ENCODE assay signal across 21 mouse cellular contexts in the genomic region with DNA sequence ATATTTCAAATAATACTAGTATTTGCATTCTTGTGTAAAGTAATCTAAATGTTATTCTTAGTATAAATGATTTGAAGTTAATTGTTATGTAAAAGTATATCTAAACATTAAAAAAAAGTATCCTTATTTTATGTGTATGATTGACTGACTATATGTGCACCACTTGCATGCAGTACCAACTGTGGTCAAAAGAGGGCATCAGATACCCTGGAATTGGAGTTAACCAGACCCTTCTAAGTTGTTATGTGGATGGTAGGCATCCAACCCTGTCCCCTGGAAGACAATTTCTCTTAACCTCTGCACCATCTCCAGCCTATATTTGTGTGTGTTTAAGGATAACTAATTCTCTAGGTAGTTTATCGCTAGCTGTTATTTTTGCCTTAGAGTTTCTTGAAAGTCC.
DNase-seq lines count a peak whose midpoint lies in the region; ATAC-seq and TF ChIP-seq lines count a peak whose summit lies in the region.
"Had no signal": no experiment of that assay in that cellular context is flagged by ENCODE, and none has a peak within 500 bp of the region (broad histone marks: within the 10 kb centered on the region; RNA-seq: fewer than 3 reads in every experiment).

No protein-coding gene starts in this region.

- no peaks in the 10 kb centered on the region for H3K36me3 ChIP-seq in hindbrain, embryonic 11.5 days (ENCODE audit: control insufficient read depth, insufficient read depth, low read length)
- peaks cover 4% of the 10 kb centered on the region; the same call in 1 of the 2 replicates for H3K36me3 ChIP-seq in hindbrain, embryonic 12.5 days
- no peaks in the 10 kb centered on the region for H3K36me3 ChIP-seq in midbrain, postnatal 0 days (ENCODE audit: insufficient read depth, low read length)
- H3K36me3 ChIP-seq in midbrain, embryonic 13.5 days = no peaks in the 10 kb centered on the region
- no peaks in the 10 kb centered on the region for H3K36me3 ChIP-seq in G1E (replicated peaks)
- H3K36me3 ChIP-seq: limb, embryonic 15.5 days had no signal

- peak; percentile 59 for TF ChIP-seq CTCF in midbrain, postnatal 0 days (IDR thresholded peaks at IDR 0.05)
- TF ChIP-seq CTCF in G1E (IDR thresholded peaks at IDR 0.05; ENCODE audit: low read depth, low read length) = peak; percentile 3; the same call in 1 of the 2 replicates

- peak; percentile 10 for DNase-seq in hindbrain, embryonic 11.5 days (ENCODE audit: low spot score)
- no peak for DNase-seq in midbrain, postnatal 0 days (ENCODE audit: low spot score)
- DNase-seq in G1E (ENCODE audit: low spot score) = no peak
- DNase-seq in adrenal gland, adult 2 months = no peak
- no peak for DNase-seq in right cerebral cortex, postnatal 36 days (ENCODE audit: low spot score in 2 of 2)
- DNase-seq: cerebellum, postnatal 10 days; kidney, adult 11 months; kidney, postnatal 25 days; lung, adult 18-20 months; lung, postnatal 36 days; thymus, adult 2 months had no signal

- H3K9me3 ChIP-seq in hindbrain, embryonic 11.5 days (ENCODE audit: control insufficient read depth, low read length) = no peaks in the 10 kb centered on the region
- peaks cover 5% of the 10 kb centered on the region; the same call in 1 of the 2 replicates for H3K9me3 ChIP-seq in hindbrain, embryonic 12.5 days (replicated peaks)
- H3K9me3 ChIP-seq in midbrain, postnatal 0 days (ENCODE audit: low read length) = no peaks in the 10 kb centered on the region
- H3K9me3 ChIP-seq in midbrain, embryonic 13.5 days = no peaks in the 10 kb centered on the region
- peaks cover 47% of the 10 kb centered on the region for H3K9me3 ChIP-seq in G1E (replicated peaks)
- H3K9me3 ChIP-seq: limb, embryonic 15.5 days; neural tube, embryonic 15.5 days had no signal

- ATAC-seq in hindbrain, embryonic 11.5 days (ENCODE audit: low FRiP score) = no peak
- no peak for ATAC-seq in hindbrain, embryonic 12.5 days (ENCODE audit: low FRiP score)
- ATAC-seq in midbrain, postnatal 0 days (ENCODE audit: low FRiP score) = no peak
- no peak for ATAC-seq in midbrain, embryonic 13.5 days
- no peak for ATAC-seq in G1E (ENCODE audit: extremely low read depth, insufficient number of reproducible peaks, low FRiP score, poor library complexity, severe bottlenecking)
- ATAC-seq: CD4-positive, CD25-positive, alpha-beta regulatory T cell, adult 4 months; forebrain, embryonic 14.5 days; Patski had no signal

- 100% methylated on average over 1 of the region's 1 CpGs for WGBS in hindbrain, embryonic 11.5 days
- 97% methylated on average over 1 of the region's 1 CpGs for WGBS in hindbrain, embryonic 12.5 days
- 100% methylated on average over 1 of the region's 1 CpGs for WGBS in midbrain, postnatal 0 days
- 100% methylated on average over 1 of the region's 1 CpGs for WGBS in midbrain, embryonic 13.5 days

- no peaks in the 10 kb centered on the region for H3K4me1 ChIP-seq in hindbrain, embryonic 11.5 days (replicated peaks; ENCODE audit: control insufficient read depth, insufficient read depth, low read length)
- H3K4me1 ChIP-seq in hindbrain, embryonic 12.5 days = no peaks in the 10 kb centered on the region
- no peaks in the 10 kb centered on the region for H3K4me1 ChIP-seq in midbrain, postnatal 0 days (ENCODE audit: insufficient read depth, low read length)
- no peaks in the 10 kb centered on the region for H3K4me1 ChIP-seq in midbrain, embryonic 13.5 days (replicated peaks)
- H3K4me1 ChIP-seq in G1E (ENCODE audit: insufficient read depth, low read depth, low read length) = no peaks in the 10 kb centered on the region
- H3K4me1 ChIP-seq: limb, embryonic 15.5 days; neural tube, embryonic 15.5 days had no signal

- H3K4me3 ChIP-seq in hindbrain, embryonic 11.5 days (ENCODE audit: low read depth, low read length) = no peak overlapping the region
- no peak overlapping the region for H3K4me3 ChIP-seq in hindbrain, embryonic 12.5 days
- no peak overlapping the region for H3K4me3 ChIP-seq in midbrain, postnatal 0 days (ENCODE audit: low read depth, low read length)
- no peak overlapping the region for H3K4me3 ChIP-seq in midbrain, embryonic 13.5 days (replicated peaks)
- H3K4me3 ChIP-seq in G1E (ENCODE audit: low read depth, low read length) = no peak overlapping the region
- H3K4me3 ChIP-seq: erythroblast, embryonic 14.5 days; limb, embryonic 15.5 days; neural tube, embryonic 15.5 days had no signal

- H3K4me2 ChIP-seq in hindbrain, embryonic 11.5 days (replicated peaks; ENCODE audit: low read depth, low read length) = no peak overlapping the region
- no peak overlapping the region for H3K4me2 ChIP-seq in hindbrain, embryonic 12.5 days (replicated peaks)
- H3K4me2 ChIP-seq in midbrain, postnatal 0 days (ENCODE audit: low read depth, low read length, poor library complexity, severe bottlenecking) = no peak overlapping the region
- H3K4me2 ChIP-seq in midbrain, embryonic 13.5 days (replicated peaks) = no peak overlapping the region
- H3K4me2 ChIP-seq: hindbrain, embryonic 14.5 days; limb, embryonic 15.5 days; midbrain, embryonic 11.5 days; neural tube, embryonic 15.5 days had no signal

- no peak overlapping the region for H3K9ac ChIP-seq in hindbrain, embryonic 11.5 days (ENCODE audit: low read depth, low read length)
- H3K9ac ChIP-seq in hindbrain, embryonic 12.5 days = no peak overlapping the region
- H3K9ac ChIP-seq in midbrain, postnatal 0 days (replicated peaks; ENCODE audit: low read length, poor library complexity, severe bottlenecking) = no peak overlapping the region
- H3K9ac ChIP-seq in midbrain, embryonic 13.5 days (replicated peaks) = no peak overlapping the region
- H3K9ac ChIP-seq: hindbrain, embryonic 14.5 days; limb, embryonic 15.5 days; neural tube, embryonic 15.5 days had no signal

- no peaks in the 10 kb centered on the region for H3K27me3 ChIP-seq in hindbrain, embryonic 11.5 days (ENCODE audit: control insufficient read depth, insufficient read depth, low read length)
- H3K27me3 ChIP-seq in hindbrain, embryonic 12.5 days = no peaks in the 10 kb centered on the region
- no peaks in the 10 kb centered on the region for H3K27me3 ChIP-seq in midbrain, postnatal 0 days (ENCODE audit: insufficient read depth, low read length)
- no peaks in the 10 kb centered on the region for H3K27me3 ChIP-seq in midbrain, embryonic 13.5 days
- H3K27me3 ChIP-seq in G1E (ENCODE audit: insufficient read depth, low read length) = no peaks in the 10 kb centered on the region
- H3K27me3 ChIP-seq: limb, embryonic 15.5 days; neural tube, embryonic 15.5 days; Patski had no signal

- no peak overlapping the region for H3K27ac ChIP-seq in hindbrain, embryonic 11.5 days (ENCODE audit: low read depth, low read length)
- H3K27ac ChIP-seq in hindbrain, embryonic 12.5 days = no peak overlapping the region
- H3K27ac ChIP-seq in midbrain, postnatal 0 days (ENCODE audit: low read depth, low read length) = no peak overlapping the region
- no peak overlapping the region for H3K27ac ChIP-seq in midbrain, embryonic 13.5 days
- H3K27ac ChIP-seq: hindbrain, embryonic 14.5 days; limb, embryonic 15.5 days; neural tube, embryonic 15.5 days had no signal
